Mouse (Mus musculus): Measurements from ENCODE around the gene Chchd10.
A peak's percentile ranks its signal among the peaks of the same experiment; 100 is the strongest.

Gene Chchd10

GRCm38 (mm10) chr10:75926396-75926795, 6.5 kb upstream of the Chchd10 start:
- no peak for DNase-seq

GRCm38 (mm10) chr10:75930304-75930703, 2.6 kb upstream of the Chchd10 start:
- DNase-seq, result peak; percentile 29

DNA sequence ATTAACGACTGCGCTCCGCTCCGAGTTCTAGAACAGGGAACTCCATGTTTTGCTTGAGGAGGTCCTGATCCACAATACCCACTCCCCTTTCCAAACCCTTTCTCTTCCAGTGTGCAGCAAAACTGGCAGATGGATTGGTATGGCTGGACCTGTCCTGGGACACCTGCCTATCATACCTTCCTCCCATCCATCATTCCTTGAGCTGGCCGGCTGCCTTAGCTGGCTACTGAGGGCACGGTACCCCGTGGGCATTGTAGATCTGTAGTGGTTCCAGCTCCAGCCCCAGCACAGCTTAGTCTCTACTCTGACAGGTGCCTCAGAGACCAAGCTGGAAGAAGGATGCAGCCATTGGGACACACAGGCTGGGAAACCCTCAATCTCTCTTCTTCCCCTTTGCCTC, 1.6 kb upstream of the Chchd10 start:
- DNase-seq, result no peak

DNA sequence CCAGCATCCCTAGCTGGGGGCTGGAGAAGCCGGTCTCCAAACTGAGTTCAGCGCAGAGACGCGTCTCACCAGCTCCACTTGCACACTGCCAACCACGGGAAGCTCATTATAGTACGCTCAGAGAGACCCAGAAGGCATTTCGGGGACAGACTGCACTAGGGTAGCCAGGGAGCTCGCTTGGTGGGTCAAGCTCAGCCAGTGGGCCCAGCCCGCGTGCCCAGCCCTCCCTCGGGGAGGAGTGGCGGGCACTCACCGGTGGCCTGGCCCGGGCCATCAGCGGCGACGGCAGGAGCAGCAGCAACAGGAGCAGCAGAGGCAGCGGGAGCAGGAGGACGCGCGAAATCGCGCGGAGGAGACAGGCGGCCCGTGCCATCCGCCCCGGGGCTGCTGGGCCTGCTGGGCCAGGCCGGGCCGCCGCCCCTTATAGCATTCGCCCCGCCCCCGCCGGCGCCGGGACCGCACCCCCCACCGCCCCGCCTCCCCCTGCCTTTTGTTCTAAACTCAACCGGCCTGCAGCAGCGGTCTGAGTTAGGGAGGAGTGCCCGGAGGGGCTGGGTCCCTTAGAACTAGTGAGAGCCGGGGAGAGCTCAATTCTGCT, 750 bp upstream of the Chchd10 start:
- DNase-seq, result peak; percentile 67

GRCm38 (mm10) chr10:75934991-75935390, 2.1 kb downstream of the Chchd10 start:
- no peak for DNase-seq

GRCm38 (mm10) chr10:75935680-75936541, 3.0 kb downstream of the Chchd10 start, which contains the start of gene Mmp11:
Mmp11 (minus strand) TSS chr10:75936496.
- DNase-seq, result peak; percentile 89

DNA sequence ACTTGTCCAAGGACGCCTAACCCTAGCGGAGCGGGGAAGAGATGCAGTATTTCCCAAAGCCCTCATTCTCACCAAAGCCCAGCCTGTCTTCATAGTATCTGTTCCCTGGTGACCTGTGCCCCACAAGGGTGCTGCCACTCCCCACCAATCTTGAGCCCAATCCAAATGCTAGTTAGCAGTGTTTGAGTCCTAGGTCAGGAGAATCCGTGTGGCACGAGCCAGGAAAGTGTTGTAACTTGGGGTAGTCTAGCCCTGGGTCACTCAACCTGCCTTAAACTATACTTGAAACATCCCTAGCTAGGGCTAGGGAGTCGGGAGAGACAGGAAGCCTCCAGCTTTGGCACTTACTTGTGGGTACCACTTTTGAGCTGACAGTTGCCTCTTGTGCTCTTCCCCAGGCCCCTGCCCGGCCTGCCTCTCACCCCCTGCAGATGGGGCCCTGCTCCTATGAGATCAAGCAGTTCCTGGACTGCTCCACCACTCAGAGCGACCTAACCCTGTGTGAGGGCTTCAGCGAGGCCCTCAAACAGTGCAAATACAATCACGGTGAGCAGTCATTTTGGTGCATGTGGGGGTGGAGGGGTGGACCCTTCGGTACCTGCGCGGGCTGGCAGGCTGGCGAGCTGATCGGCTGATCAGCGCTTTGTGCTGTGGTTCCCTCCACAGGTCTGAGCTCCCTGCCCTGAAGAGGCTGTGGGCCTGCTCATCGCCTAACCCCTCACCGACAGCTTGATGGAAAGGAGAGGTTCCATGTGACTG, 4.2 kb downstream of the Chchd10 start:
- DNase-seq, result peak; percentile 34

GRCm38 (mm10) chr10:75937851-75938643, 5.1 kb downstream of the Chchd10 start:
- DNase-seq, result no peak

DNA sequence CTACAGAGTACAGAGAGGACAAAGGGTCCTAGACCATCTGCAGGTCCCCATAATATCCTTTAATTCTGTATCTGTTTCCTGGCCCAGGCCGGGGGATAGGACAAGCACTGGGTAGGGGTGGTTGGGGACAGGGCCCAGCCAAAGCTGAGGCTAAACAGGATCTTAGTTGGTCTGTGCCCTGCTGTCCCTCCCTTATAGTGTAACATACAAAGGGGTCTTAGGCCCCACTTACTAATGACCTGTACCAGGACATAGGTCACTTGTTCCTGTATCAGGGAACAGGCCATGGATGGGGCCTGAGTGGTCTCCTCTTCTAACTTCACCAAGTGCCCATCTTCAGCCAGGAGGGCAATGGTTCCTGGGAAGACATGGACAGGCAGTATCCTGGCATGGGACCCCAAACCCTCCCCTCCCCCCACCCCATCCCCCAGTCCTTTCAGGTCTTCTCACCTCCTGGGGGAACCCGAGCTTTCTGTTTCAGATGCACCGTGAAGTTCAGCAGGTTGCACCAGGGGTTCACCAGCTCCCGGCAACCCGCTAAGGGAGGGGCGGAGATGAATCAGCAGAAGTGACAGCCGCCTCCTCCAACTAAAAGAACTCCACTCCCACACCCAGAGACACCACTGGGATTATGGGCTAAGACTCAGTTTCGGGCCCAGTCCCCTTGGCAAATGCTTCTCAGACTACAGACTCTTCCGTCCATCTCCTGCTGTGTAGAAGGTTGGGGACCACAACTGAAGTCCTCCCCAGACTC, 6.7 kb downstream of the Chchd10 start:
- DNase-seq, result no peak

- DNase-seq, result no peak
Observed at GRCm38 (mm10) chr10:75940520-75940919, 7.6 kb downstream of the Chchd10 start, which contains the start of gene Gm867. Gm867 (minus strand) TSS chr10:75940672.

DNA sequence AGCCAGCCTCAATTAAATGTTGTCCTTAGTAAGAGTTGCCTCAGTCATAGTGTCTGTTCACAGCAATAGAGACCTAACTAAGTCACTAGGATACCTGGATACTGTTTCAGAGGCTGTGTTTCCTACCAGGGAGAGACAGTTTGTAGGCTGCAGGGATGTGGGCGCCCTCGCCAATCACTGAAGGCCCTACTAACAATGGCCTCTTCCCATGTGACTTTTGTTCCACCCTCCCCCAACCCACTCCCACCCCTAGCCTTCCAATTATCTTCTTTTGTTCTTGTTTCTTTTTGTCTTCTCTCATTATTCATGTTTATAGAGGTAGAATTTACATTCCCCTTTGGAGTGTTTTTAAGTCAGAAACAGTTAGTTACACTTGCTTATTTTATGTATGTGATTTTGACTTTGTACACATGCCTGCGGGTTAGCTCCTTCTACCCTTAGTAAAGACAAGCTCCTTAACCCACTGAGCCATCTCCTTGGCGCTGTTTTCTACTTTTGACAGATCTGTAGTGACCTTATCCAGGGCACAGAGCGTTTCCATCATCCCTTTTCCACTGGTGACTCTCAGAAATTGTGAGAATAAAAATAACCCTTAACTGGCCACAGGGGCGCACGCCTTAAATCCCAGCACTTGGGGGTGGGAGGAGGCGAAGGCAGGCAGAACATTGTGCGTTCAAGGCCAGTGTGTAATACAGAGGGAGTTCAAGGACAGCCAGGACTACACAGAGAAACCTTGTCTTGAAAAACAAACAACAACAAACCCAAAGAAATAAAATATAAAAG, 8.3 kb downstream of the Chchd10 start:
- no peak for DNase-seq

DNA sequence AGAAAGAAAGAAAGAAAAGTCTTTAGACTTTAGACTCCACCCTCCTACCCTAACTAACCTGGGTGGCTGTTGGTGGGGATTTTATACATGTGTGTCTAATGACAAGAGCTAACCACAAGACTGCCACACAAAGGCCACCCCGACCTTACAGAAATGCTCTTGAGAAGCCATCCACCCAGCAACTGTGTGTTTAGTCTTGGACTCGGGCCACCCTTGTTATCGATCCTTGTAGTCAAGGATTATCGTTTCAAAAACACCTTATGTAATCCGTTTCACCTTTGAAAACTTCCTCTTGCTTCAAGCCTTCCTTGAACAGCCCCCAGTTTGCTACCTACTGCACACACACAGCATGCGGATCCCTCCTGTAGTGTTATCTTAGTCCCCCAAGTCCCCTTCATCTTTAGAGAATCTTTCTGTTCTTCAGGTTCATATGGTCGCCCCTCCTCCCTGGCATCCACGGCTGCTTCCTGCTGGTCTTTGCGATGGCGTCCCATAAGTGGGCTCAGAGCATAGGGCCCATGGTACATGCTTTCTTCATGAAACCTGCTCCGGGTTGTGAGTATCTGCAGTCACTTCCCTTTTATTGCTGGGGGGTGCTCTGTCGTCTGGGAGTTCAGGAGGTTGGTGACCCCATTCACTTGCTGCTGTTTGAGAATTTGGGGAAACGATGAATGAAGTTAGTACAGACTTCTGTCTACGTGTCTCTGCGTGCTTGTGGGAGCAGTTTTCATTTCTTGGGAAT, 10.0 kb downstream of the Chchd10 start, which contains the start of gene Vpreb3:
Gene Vpreb3 (plus strand): TSS at position 322 of the 742 bp plus-strand sequence.
- no peak for DNase-seq

DNA sequence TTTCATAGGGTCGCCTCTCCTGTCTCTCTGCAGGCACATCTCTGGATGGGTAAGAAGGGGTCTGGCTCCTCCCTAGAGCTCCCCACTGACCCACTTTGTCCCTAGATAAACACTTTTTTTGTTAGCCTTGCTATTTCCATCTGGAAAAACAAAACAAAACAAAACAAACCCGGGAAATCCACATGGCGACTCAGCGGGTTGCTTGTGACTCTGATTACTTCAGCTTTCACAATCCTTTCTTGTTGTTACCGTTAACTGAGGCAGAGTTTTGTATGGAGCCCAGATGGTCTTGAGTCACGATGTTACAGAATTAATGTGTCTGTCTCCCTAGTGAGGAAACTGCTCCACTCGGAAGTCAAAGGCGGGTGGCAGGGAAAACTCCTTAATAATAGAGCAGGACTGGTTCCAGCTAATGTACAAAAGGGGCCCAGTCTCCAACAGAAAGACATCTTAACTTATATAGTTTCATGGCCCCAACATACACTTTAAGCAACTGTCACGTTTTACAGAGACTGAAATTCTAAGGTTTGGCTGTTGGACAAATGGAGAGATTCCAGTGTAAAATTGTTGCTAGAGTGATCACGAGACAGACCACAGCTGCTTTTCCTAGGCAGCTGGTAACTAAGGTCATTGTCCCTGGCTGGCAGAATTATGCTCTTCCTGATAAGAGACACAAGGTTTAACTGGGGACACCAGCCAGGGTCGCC, 11.3 kb downstream of the Chchd10 start:
- DNase-seq, result no peak

GRCm38 (mm10) chr10:75945213-75945612, 12.3 kb downstream of the Chchd10 start:
- no peak for DNase-seq

GRCm38 (mm10) chr10:75945896-75946295, 13.0 kb downstream of the Chchd10 start:
- DNase-seq, result no peak

GRCm38 (mm10) chr10:75948079-75948478, 15.1 kb downstream of the Chchd10 start:
- DNase-seq, result no peak

DNA sequence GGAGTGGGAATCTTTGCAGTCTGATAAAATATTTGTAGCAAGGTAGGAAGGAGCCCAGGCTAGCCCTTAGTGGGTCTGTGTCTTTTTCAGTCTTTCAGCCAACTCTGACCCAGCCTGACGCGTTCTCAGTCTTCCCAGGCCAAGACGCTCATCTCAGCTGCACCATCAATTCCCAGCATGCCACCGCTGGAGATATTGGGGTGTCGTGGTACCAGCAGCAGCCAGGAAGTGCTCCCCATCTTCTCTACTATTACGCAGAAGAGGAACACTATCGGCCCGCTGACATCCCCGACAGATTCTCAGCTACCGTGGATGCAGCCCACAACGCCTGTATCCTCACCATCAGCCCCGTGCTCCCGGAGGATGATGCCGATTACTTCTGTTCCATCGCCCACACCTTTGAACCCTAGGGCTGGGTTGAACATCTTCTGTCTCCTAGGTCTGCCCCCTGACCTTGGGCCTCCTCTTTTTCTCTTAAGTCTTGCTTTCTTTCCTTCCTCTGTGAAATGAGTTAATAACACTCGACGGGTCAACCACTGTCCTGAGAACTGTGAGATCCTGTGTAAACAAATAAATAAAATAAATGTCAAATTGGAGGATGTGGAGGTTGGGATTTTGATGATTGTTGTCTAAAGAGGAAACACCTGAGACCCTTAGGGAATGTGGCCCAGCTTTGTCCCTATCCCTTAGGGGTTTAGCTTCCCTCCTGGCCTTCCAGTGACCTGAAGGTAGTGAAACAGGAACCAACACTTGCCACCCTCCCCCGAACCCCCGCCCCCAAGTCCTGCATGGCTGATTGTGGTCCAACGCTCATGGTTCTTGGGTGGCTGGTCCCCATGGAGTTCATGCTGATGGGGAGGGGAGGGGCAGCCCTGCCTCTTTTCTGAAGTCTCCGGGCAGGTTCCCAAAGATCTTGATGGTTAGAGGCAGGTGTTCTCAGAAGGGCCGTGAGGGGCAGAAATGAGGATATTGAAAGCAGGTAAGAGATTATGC, 16.4 kb downstream of the Chchd10 start:
- no peak for DNase-seq

DNA sequence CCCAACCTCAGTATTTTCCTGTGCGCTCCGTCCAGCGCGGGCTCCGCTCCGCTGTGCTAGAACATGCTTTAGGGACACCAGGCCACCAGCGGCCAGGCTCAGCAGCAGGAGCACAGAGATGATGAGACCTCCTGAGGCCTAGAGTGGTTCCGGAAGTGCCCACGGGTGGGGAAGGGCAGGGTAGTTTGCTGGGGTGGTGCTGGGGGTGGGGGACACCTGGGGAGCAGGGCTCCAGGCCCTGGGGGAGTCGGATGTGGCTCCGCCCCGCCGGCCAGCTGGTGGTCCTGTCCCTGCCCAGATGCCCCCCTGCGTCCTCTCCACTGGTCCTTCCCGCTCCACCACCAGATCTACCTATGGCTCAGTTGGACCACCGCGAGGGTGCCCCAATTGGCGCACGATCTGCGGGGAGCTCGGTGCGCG, 17.9 kb downstream of the Chchd10 start:
- DNase-seq, result peak; percentile 34

All from kidney, adult 18-20 months (tissue).